Mouse (Mus musculus) heart, adult 2 months (tissue): ENCODE measurements around the gene Gtf2f2.

Experiments used
- CTCF ChIP-seq: fragments of 200-600 bp; IDR thresholded peaks from 2 replicates; pipeline ENCODE4 v1.8.1; 2022; ENCODE audit warnings: antibody characterized with exemption, mild to moderate bottlenecking, moderate library complexity
- EP300 ChIP-seq: fragments of 200-500 bp; IDR thresholded peaks from 2 replicates; pipeline ENCODE4 v1.6.1; 2011; ENCODE audit warnings: low read depth, low read length, control low read depth; ENCODE audit not compliant: insufficient read depth

GRCm38 (mm10) chr14:76020259-76020785 is 9.7 kb upstream of the Gtf2f2 start:
- TF ChIP-seq CTCF (no peak), EP300 (no peak)
